In the genomic region with DNA sequence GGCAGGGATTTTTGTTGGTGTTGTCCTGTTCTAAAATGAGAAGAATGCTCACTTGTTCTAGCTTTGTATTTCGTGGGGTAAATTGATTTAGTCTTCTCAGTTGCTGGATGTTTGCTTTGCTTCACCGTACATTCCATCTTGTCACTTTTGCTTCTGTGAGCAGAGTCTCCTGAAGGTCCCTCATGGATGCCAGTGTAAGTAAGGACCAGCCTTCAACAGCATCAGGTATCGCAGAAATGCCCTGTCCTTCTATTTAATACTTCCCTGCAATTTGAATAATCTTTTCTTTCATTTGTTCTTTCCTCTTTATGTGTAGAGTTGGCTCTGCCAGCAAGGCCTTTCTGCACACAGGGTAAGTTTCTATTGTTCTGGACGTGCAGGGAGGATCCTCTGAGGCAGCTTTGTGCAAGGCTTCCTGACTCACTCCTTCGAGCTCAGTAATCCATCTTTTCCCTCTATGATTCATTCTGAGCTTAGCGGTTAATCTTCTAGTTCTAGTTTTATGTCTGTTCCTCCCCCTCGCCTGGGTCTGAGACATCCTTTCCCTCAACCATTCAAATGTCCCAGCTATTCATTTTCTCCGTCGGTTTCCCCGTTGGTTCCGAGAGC, we compare ENCODE assay signal across 20 mouse cellular contexts. TPM values are rescaled to one million over a fixed set of nuclear protein-coding genes. Genes with fewer than 3 reads are reported as not detected.
A peak's percentile ranks its signal among the peaks of the same experiment; 100 is the strongest.
DNase-seq lines count a peak whose midpoint lies in the region; ATAC-seq and TF ChIP-seq lines count a peak whose summit lies in the region.
"Had no signal": no experiment of that assay in that cellular context is flagged by ENCODE, and none has a peak within 500 bp of the region (broad histone marks: within the 10 kb centered on the region; RNA-seq: fewer than 3 reads in every experiment).

No protein-coding gene starts in this region.

- no peaks in the 10 kb centered on the region; the same call in 1 of the 2 replicates for H3K27me3 ChIP-seq in neural tube, embryonic 11.5 days (ENCODE audit: control insufficient read depth, insufficient read depth, low read length)
- H3K27me3 ChIP-seq in myocyte (ENCODE audit: control insufficient read depth, insufficient read depth, insufficient read length), result no peaks in the 10 kb centered on the region
- H3K27me3 ChIP-seq: limb, embryonic 12.5 days had no signal

- H3ac ChIP-seq in myocyte (ENCODE audit: control insufficient read depth, insufficient read length), result no peak overlapping the region

- H3K4me2 ChIP-seq in neural tube, embryonic 11.5 days (ENCODE audit: low read depth), result no peak overlapping the region
- H3K4me2 ChIP-seq in myocyte (ENCODE audit: low read depth), result peak overlapping the region; percentile 62
- H3K4me2 ChIP-seq: hindbrain, embryonic 14.5 days; limb, embryonic 12.5 days had no signal

- DNase-seq in embryo, embryonic 10.5 days (ENCODE audit: low spot score), result peak; percentile 39
- no peak for DNase-seq in embryo, embryonic 10 days (ENCODE audit: low spot score)
- peak; percentile 33 for DNase-seq in neural tube, embryonic 11.5 days (ENCODE audit: low spot score)
- DNase-seq in neural tube, embryonic 10.5 days (ENCODE audit: extremely low spot score, low spot score), result no peak
- peak; percentile 35 for DNase-seq in adrenal gland, postnatal 10 days
- DNase-seq in layer of hippocampus, adult 9-11 months, result no peak
- DNase-seq: cerebellum, postnatal 10 days; gastrocnemius, postnatal 25 days; heart, postnatal 10 days; kidney, adult 11 months; kidney, postnatal 25 days; lung, postnatal 10 days; thymus, adult 2 months had no signal

- 38% methylated on average over 11 of the region's 11 CpGs for WGBS in neural tube, embryonic 11.5 days

- no peak overlapping the region for H3K4me3 ChIP-seq in neural tube, embryonic 11.5 days (ENCODE audit: low read depth, low read length)
- H3K4me3 ChIP-seq in myocyte, result no peak overlapping the region
- H3K4me3 ChIP-seq: heart, embryonic 10.5 days; limb, embryonic 12.5 days; megakaryocyte, embryonic 14.5 days had no signal

- peaks cover 3% of the 10 kb centered on the region; the same call in 1 of the 2 replicates for H3K4me1 ChIP-seq in neural tube, embryonic 11.5 days (ENCODE audit: control insufficient read depth, insufficient read depth, low read length)
- H3K4me1 ChIP-seq: heart, embryonic 10.5 days; limb, embryonic 12.5 days had no signal

- no peaks in the 10 kb centered on the region for H3K79me2 ChIP-seq in myocyte (ENCODE audit: control insufficient read depth, insufficient read depth)

- H3K9ac ChIP-seq in neural tube, embryonic 11.5 days (ENCODE audit: low read length), result no peak overlapping the region
- H3K9ac ChIP-seq: hindbrain, embryonic 14.5 days; limb, embryonic 12.5 days; liver, embryonic 14.5 days had no signal

- TF ChIP-seq POLR2A in myocyte (IDR thresholded peaks at IDR 0.05; ENCODE audit: insufficient read length, low read depth), result no peak

- H3K27ac ChIP-seq in neural tube, embryonic 11.5 days (ENCODE audit: low read depth, low read length), result no peak overlapping the region
- H3K27ac ChIP-seq: heart, embryonic 10.5 days; hindbrain, embryonic 14.5 days; limb, embryonic 12.5 days; liver, embryonic 14.5 days had no signal

- no peak for ATAC-seq in neural tube, embryonic 11.5 days (ENCODE audit: insufficient read depth, low FRiP score, low TSS enrichment)
- no peak for ATAC-seq in inflammation-experienced regulatory T-cells, adult 6 months

- H3K36me3 ChIP-seq in neural tube, embryonic 11.5 days (ENCODE audit: control insufficient read depth, insufficient read depth, low read length), result no peaks in the 10 kb centered on the region
- no peaks in the 10 kb centered on the region for H3K36me3 ChIP-seq in myocyte (ENCODE audit: control insufficient read depth, insufficient read depth)
- H3K36me3 ChIP-seq: heart, embryonic 10.5 days; limb, embryonic 12.5 days had no signal

- H3K9me3 ChIP-seq in neural tube, embryonic 11.5 days (ENCODE audit: control insufficient read depth, low read length), result no peaks in the 10 kb centered on the region
- H3K9me3 ChIP-seq: heart, embryonic 10.5 days; limb, embryonic 12.5 days had no signal

TF ChIP-seq in myocyte, 11 proteins besides CTCF, POLR2A, EP300 and RAD21:
- TF ChIP-seq CEBPB (IDR thresholded peaks at IDR 0.05; ENCODE audit: insufficient read depth, poor library complexity, severe bottlenecking) (no peak), MAX (IDR thresholded peaks at IDR 0.05; ENCODE audit: low read depth) (peak; percentile 39), POLR2AphosphoS2 (IDR thresholded peaks at IDR 0.05; ENCODE audit: insufficient read length, low read depth) (no peak), USF1 (IDR thresholded peaks at IDR 0.05; ENCODE audit: low read depth) (no peak)
TF ChIP-seq in myocyte: peak in this region for 1.

RNA-seq across cellular contexts. Expression of a gene that starts 55.7 kb away (rescaled TPM):
- 3.2 TPM in 2 replicates for polyA plus RNA-seq in neural tube, embryonic 11.5 days (2014; fragmentation: Nextera tagmentation; extraction: Ambion mirVana)
- total RNA-seq in adrenal gland, postnatal 10 days (2021), result 1 to 10 TPM in 1 of 2 experiments, under 1 TPM in 1; 0.39 to 1.1 TPM
- polyA plus RNA-seq in myocyte (2012; fragmentation: generic; extraction: Trizol), result 27.4 TPM
- 1 to 10 TPM; 1.0 to 2.0 (median 1.6) TPM for polyA plus RNA-seq in inflammation-experienced regulatory T-cells, adult 6 months (2017; shearing (Covaris generic))

Comparison
In these comparisons a context has a peak if more than half of its experiments do, and no peak if none do; other contexts are left out.
1. DNase-seq: peak in embryo, embryonic 10.5 days (single experiment), neural tube, embryonic 11.5 days (single experiment) and adrenal gland, postnatal 10 days (single experiment); none in embryo, embryonic 10 days (single experiment), neural tube, embryonic 10.5 days (single experiment) and layer of hippocampus, adult 9-11 months (single experiment).